Mouse (Mus musculus): Measurements from ENCODE around the gene Tepp.

Gene Tepp

GRCm38 (mm10) chr8:95310342-95310970, at the start of gene Tepp:
Tepp (plus strand) TSS chr8:95310566.
- no peak for DNase-seq

GRCm38 (mm10) chr8:95262181-95262580, 48.2 kb upstream of the Tepp start:
- no peak for DNase-seq

GRCm38 (mm10) chr8:95270501-95270900, 39.9 kb upstream of the Tepp start:
- DNase-seq: no peak

GRCm38 (mm10) chr8:95271841-95272240, 38.5 kb upstream of the Tepp start:
- peak; percentile 19 for DNase-seq

GRCm38 (mm10) chr8:95272871-95273270, 37.5 kb upstream of the Tepp start:
- DNase-seq: peak; percentile 82

GRCm38 (mm10) chr8:95281493-95281892, 28.9 kb upstream of the Tepp start:
- DNase-seq: no peak

GRCm38 (mm10) chr8:95289066-95289650, 21.2 kb upstream of the Tepp start:
- no peak for DNase-seq

GRCm38 (mm10) chr8:95293172-95293571, 17.2 kb upstream of the Tepp start:
- peak; percentile 95 for DNase-seq

GRCm38 (mm10) chr8:95293891-95294290, 16.5 kb upstream of the Tepp start:
- peak; percentile 65 for DNase-seq

GRCm38 (mm10) chr8:95302410-95302809, 8.0 kb upstream of the Tepp start:
- peak; percentile 68 for DNase-seq

GRCm38 (mm10) chr8:95305526-95305925, 4.8 kb upstream of the Tepp start:
- no peak for DNase-seq

GRCm38 (mm10) chr8:95306431-95306830, 3.9 kb upstream of the Tepp start, which contains the start of gene Cngb1:
Cngb1 (minus strand) TSS chr8:95306585.
- DNase-seq: no peak

GRCm38 (mm10) chr8:95312836-95313235, 2.5 kb downstream of the Tepp start:
- DNase-seq: no peak

GRCm38 (mm10) chr8:95313857-95314256, 3.5 kb downstream of the Tepp start:
- DNase-seq: peak; percentile 51

- no peak for DNase-seq
Measured at GRCm38 (mm10) chr8:95314707-95315106, 4.3 kb downstream of the Tepp start.

GRCm38 (mm10) chr8:95315350-95315749, 5.0 kb downstream of the Tepp start:
- DNase-seq: no peak

GRCm38 (mm10) chr8:95320224-95321139, 10.1 kb downstream of the Tepp start:
- DNase-seq: peak; percentile 93

GRCm38 (mm10) chr8:95323201-95323600, 12.8 kb downstream of the Tepp start:
- DNase-seq: no peak

GRCm38 (mm10) chr8:95324646-95325045, 14.3 kb downstream of the Tepp start:
- DNase-seq: no peak

- peak; percentile 56 for DNase-seq
Measured at GRCm38 (mm10) chr8:95326822-95327221, 16.5 kb downstream of the Tepp start.

- DNase-seq: no peak
Measured at GRCm38 (mm10) chr8:95327866-95328465, 17.6 kb downstream of the Tepp start.

- no peak for DNase-seq
Measured at GRCm38 (mm10) chr8:95330367-95330766, 20.0 kb downstream of the Tepp start.

- peak; percentile 69 for DNase-seq
Measured at GRCm38 (mm10) chr8:95331156-95331719, 20.9 kb downstream of the Tepp start.

All from lung, postnatal 36 days (tissue).